Mouse (Mus musculus) olfactory bulb, adult 2 months (tissue): ENCODE results near the gene Ubr7.

Experiments
- CTCF ChIP-seq: fragments of 200-500 bp; IDR thresholded peaks from 2 replicates; pipeline ENCODE4 v1.5.1; 2012; ENCODE audit warnings: low read depth, mild to moderate bottlenecking, low read length, moderate library complexity; ENCODE audit not compliant: insufficient read depth
- POLR2A ChIP-seq: fragments of 200-500 bp; IDR thresholded peaks from 2 replicates; pipeline ENCODE4 v1.6.1; 2012; ENCODE audit warnings: mild to moderate bottlenecking, low read depth, low read length, moderate library complexity; ENCODE audit not compliant: insufficient read depth

DNA sequence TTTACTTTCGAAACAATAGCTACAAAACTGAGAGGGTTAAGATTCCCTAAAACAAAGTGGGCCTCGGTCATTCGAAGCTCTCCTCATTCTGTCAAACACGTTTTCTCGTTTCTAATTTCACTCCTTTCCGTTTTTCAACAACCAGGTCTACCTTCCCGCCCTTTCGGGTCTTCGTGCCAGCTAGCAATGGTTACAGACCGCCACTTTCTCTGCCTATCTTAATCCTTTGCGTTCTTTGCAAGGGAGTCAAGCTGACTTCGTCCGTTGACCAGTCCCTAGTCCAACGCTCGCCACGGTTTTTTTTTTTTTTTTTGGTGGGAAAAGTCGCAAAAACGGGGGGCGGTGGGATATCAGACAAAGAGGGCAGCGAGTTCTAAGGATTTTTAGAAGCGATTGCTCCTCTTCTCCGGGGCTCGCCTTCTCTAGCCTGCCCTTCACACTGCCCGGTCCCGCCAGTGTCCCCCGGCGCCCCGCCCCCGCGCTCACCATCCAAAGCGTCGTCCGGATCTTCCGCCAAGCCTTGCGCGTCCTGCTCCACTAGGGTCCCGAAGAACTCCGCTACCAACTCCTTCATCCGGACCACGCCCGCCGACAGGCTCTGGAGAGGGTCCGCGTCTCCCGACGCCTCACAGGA is 595 bp upstream of the Ubr7 start:
- TF ChIP-seq CTCF (no peak), POLR2A (no peak)
